Mouse (Mus musculus) neural tube, embryonic 10.5 days (tissue): ENCODE results near the gene Kif2b.

Experiments
- DNase-seq: peaks from one replicate; pipeline ENCODE4 v3.0.0-alpha.2; 2017; ENCODE audit warnings: low spot score; ENCODE audit errors: extremely low spot score

Kif2b gene

DNA sequence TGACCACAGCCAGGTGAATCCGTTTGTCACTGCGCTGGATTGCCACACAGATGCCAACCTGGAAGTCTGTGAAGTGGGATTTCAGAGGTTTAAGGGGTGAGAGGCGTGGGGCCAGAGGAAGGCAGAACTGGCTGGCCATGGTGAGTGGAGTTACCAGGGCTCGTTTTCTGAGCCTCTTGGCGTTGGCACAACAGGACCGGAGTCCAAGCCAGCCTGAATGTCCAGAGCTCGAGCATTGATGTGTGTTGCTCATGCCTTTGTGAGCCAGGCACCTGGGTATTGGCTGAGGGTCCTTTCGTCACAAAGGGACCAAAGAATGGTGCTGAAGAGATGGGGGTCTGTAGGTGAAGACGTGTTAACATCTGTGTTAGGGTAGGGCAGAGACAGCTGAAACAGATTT lies at the start of gene Kif2b:
Gene Kif2b (minus strand): TSS at position 242 of the 400 bp plus-strand sequence.
- DNase-seq, result no peak

DNA sequence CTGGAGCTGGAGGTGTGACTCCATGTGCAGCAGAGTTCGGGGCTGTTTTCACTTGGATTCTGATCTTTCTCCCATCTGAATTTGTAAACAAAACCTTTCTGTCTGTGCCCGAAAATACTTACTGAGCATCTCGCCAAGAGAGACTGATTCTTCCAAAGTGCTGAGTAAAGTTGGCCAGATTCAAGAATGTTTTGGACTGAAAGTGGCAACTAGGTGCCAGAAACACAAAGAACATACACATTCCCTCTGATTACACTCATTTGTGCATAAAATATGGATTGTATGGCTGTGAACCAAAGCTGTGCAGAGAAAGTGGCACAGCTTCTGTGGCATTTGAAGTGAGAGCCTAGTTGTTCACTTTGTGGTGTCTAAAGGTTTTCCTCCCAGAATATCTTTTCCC lies 15.7 kb upstream of the Kif2b start:
- DNase-seq, result no peak

DNA sequence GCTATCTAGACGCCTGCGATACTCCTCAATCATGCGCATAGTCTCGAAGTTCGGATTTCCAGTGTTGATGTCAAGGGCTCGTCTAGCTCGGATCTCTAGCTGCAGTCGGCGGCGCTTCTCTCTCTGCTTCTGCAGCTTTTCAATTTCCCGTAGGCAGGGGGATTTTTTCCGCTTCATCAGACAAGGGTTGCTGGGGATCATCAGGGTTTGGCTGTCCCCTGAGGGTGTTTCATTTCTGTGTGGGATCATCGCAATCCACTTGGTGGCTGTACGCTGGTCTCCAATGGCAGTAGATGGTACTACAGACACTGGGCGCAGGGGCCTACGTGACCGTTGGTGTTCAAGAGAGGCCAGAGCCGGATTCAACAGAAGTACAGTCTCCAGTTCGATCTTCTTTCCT lies 502 bp downstream of the Kif2b start:
- DNase-seq, result no peak

DNA sequence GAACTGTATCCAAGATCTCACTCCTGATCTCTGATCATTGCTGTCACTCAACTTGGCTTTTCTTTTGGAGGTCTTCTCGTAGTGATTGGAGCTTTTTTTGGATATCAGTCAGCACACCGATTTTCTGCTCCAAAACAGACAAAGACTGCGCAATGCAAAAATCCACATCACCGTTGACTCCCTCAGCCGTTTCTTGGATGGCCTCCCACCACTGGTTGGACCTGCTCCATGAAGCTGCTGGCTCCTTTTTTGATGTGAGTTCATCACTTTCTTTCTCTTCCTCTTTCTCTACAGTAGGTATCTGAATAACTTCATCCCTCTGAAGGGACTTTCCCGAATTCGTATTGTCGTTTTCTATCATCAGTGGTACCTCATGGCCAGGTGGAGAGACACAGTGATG lies 2.0 kb downstream of the Kif2b start:
- DNase-seq, result no peak

DNA sequence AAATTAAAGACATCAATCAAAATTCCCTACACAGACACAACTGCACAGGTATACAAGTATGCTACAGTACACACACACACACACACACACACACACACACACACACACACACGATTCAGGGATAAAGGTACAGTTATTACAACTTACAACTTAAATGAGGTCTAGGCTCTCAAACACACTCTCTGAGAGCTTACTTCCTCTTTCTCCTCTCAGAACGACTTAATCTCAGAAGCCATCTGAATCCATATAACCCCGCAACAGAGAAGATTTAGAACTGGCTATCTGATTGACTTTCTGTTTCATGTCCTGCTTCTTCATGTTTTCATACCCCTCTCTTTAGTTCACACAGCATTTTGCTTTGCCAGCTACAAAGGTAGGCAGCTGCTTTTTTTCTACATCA lies 2.9 kb downstream of the Kif2b start:
- DNase-seq, result no peak

DNA sequence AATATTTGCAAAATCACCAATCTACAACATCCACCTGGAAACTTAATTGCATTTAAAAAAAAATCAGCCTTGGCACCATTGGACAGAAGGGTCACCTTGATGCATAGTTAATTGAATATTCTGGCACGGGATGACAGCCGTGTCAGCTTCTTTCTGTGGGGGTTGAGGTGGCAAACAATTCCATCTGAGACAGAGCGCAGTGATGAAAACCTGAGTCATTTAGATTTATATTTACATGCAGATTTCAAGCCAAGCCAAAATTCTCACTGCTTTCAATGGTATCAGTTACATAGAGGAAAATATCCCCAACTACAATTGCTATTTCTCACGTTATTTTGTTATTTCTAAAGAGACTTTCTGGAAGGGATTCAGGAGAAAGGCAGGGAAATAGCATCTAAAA lies 46.6 kb downstream of the Kif2b start:
- no peak for DNase-seq
